Mouse (Mus musculus): ENCODE measurements around the gene Slc25a19. TPM values are rescaled to one million over a fixed set of nuclear protein-coding genes. Genes with fewer than 3 reads are reported as not detected.

The Slc25a19 gene
- polyA plus RNA-seq, 1 experiment from 2014 or later = 23.3 TPM

GRCm38 (mm10) chr11:115585573-115586100 is 42.5 kb downstream of the Slc25a19 start:
- DNase-seq (ENCODE audit: low spot score) (no peak), ATAC-seq (replicated peaks; ENCODE audit: low FRiP score, low TSS enrichment, low read depth) (no peak)
- H3K27ac ChIP-seq (ENCODE audit: low read depth) = no peak overlapping the region
- H3K27me3 ChIP-seq (replicated peaks; ENCODE audit: control insufficient read depth, insufficient read depth, low read length) = no peaks in the 10 kb centered on the region
- H3K4me2 ChIP-seq (ENCODE audit: low read length) = no peak overlapping the region
- no peak overlapping the region for H3K4me3 ChIP-seq (ENCODE audit: low read depth, low read length)
- H3K9me3 ChIP-seq (ENCODE audit: control insufficient read depth, low read length) = no peaks in the 10 kb centered on the region
- no peak overlapping the region for H3K9ac ChIP-seq (ENCODE audit: low read length)
- 89% methylated on average over 7 of the region's 7 CpGs for WGBS
- peaks cover 94% of the 10 kb centered on the region for H3K36me3 ChIP-seq (ENCODE audit: control insufficient read depth, insufficient read depth, low read length)
- no peaks in the 10 kb centered on the region for H3K4me1 ChIP-seq (replicated peaks; ENCODE audit: control insufficient read depth, insufficient read depth, low read length)

GRCm38 (mm10) chr11:115584376-115585073 is 43.6 kb downstream of the Slc25a19 start:
- Histone ChIP-seq H3K9me3 (ENCODE audit: control insufficient read depth, low read length) (no peaks in the 10 kb centered on the region), H3K36me3 (ENCODE audit: control insufficient read depth, insufficient read depth, low read length) (peaks cover 93% of the 10 kb centered on the region), H3K4me2 (ENCODE audit: low read length) (no peak overlapping the region), H3K27me3 (replicated peaks; ENCODE audit: control insufficient read depth, insufficient read depth, low read length) (no peaks in the 10 kb centered on the region), H3K4me1 (replicated peaks; ENCODE audit: control insufficient read depth, insufficient read depth, low read length) (no peaks in the 10 kb centered on the region), H3K4me3 (ENCODE audit: low read depth, low read length) (no peak overlapping the region), H3K9ac (ENCODE audit: low read length) (no peak overlapping the region), H3K27ac (ENCODE audit: low read depth) (no peak overlapping the region)
- ATAC-seq (replicated peaks; ENCODE audit: low FRiP score, low TSS enrichment, low read depth) (no peak), DNase-seq (ENCODE audit: low spot score) (no peak)
- 89% methylated on average over 10 of the region's 10 CpGs for WGBS

GRCm38 (mm10) chr11:115582913-115583606 is 45.0 kb downstream of the Slc25a19 start:
- Histone ChIP-seq H3K27ac (ENCODE audit: low read depth) (no peak overlapping the region), H3K4me2 (ENCODE audit: low read length) (no peak overlapping the region), H3K27me3 (replicated peaks; ENCODE audit: control insufficient read depth, insufficient read depth, low read length) (no peaks in the 10 kb centered on the region), H3K4me1 (replicated peaks; ENCODE audit: control insufficient read depth, insufficient read depth, low read length) (no peaks in the 10 kb centered on the region), H3K9me3 (ENCODE audit: control insufficient read depth, low read length) (no peaks in the 10 kb centered on the region), H3K9ac (ENCODE audit: low read length) (no peak overlapping the region), H3K4me3 (ENCODE audit: low read depth, low read length) (no peak overlapping the region), H3K36me3 (ENCODE audit: control insufficient read depth, insufficient read depth, low read length) (peaks cover 97% of the 10 kb centered on the region)
- DNase-seq (ENCODE audit: low spot score) (no peak), ATAC-seq (replicated peaks; ENCODE audit: low FRiP score, low TSS enrichment, low read depth) (no peak)
- 84% methylated on average over 10 of the region's 10 CpGs for WGBS

- Histone ChIP-seq H3K9me3 (ENCODE audit: control insufficient read depth, low read length) (no peaks in the 10 kb centered on the region), H3K27ac (ENCODE audit: low read depth) (no peak overlapping the region), H3K27me3 (replicated peaks; ENCODE audit: control insufficient read depth, insufficient read depth, low read length) (no peaks in the 10 kb centered on the region), H3K4me1 (replicated peaks; ENCODE audit: control insufficient read depth, insufficient read depth, low read length) (no peaks in the 10 kb centered on the region), H3K9ac (ENCODE audit: low read length) (no peak overlapping the region), H3K4me2 (ENCODE audit: low read length) (no peak overlapping the region), H3K36me3 (ENCODE audit: control insufficient read depth, insufficient read depth, low read length) (peaks cover 70% of the 10 kb centered on the region), H3K4me3 (ENCODE audit: low read depth, low read length) (no peak overlapping the region)
- DNase-seq (ENCODE audit: low spot score) (no peak), ATAC-seq (replicated peaks; ENCODE audit: low FRiP score, low TSS enrichment, low read depth) (no peak)
Observed at GRCm38 (mm10) chr11:115579080-115579479, 49.0 kb downstream of the Slc25a19 start.

- H3K27me3 ChIP-seq (replicated peaks; ENCODE audit: control insufficient read depth, insufficient read depth, low read length) = no peaks in the 10 kb centered on the region
Observed at GRCm38 (mm10) chr11:115564961-115565360, 63.1 kb downstream of the Slc25a19 start.

More at GRCm38 (mm10) chr11:115564961-115565360, 63.1 kb downstream of the Slc25a19 start:
- peak overlapping the region; percentile 76 for H3K9ac ChIP-seq (ENCODE audit: low read length)
- ATAC-seq (replicated peaks; ENCODE audit: low FRiP score, low TSS enrichment, low read depth) = no peak
- peak overlapping the region; percentile 92 for H3K4me3 ChIP-seq (ENCODE audit: low read depth, low read length)
- H3K4me2 ChIP-seq (ENCODE audit: low read length) = peak overlapping the region; percentile 69
- H3K27ac ChIP-seq (ENCODE audit: low read depth) = no peak overlapping the region
- WGBS = 21% methylated on average over 7 of the region's 7 CpGs
- peaks cover 37% of the 10 kb centered on the region for H3K36me3 ChIP-seq (ENCODE audit: control insufficient read depth, insufficient read depth, low read length)
- no peaks in the 10 kb centered on the region for H3K9me3 ChIP-seq (ENCODE audit: control insufficient read depth, low read length)
- DNase-seq (ENCODE audit: low spot score) = no peak
- H3K4me1 ChIP-seq (replicated peaks; ENCODE audit: control insufficient read depth, insufficient read depth, low read length) = peaks cover 7% of the 10 kb centered on the region

Other genes starting within 250 kb of the Slc25a19 start
- gene Cdr2l, start 246.4 kb downstream of the Slc25a19 start, polyA plus RNA-seq (2014; fragmentation: Nextera tagmentation; extraction: Ambion mirVana) = 10.6 and 11.6 TPM in 2 replicates
- gene Mrpl58, start 224.5 kb downstream of the Slc25a19 start, polyA plus RNA-seq (2014; fragmentation: Nextera tagmentation; extraction: Ambion mirVana) = 218 and 224 TPM in 2 replicates
- gene Atp5h, start 208.3 kb downstream of the Slc25a19 start, polyA plus RNA-seq (2014; fragmentation: Nextera tagmentation; extraction: Ambion mirVana) = 899 and 962 TPM in 2 replicates
- 11.0 and 18.8 TPM in 2 replicates for gene Kctd2, start 208.2 kb downstream of the Slc25a19 start, polyA plus RNA-seq (2014; fragmentation: Nextera tagmentation; extraction: Ambion mirVana)
- 0.12 TPM in 2 replicates for gene Trim80, start 187.8 kb downstream of the Slc25a19 start, polyA plus RNA-seq (2014; fragmentation: Nextera tagmentation; extraction: Ambion mirVana)
- 1.9 and 2.5 TPM in 2 replicates for gene Slc16a5, start 165.8 kb downstream of the Slc25a19 start, polyA plus RNA-seq (2014; fragmentation: Nextera tagmentation; extraction: Ambion mirVana)
- 6.5 and 6.9 TPM in 2 replicates for gene Armc7, start 152.6 kb downstream of the Slc25a19 start, polyA plus RNA-seq (2014; fragmentation: Nextera tagmentation; extraction: Ambion mirVana)
- gene Nt5c, start 136.4 kb downstream of the Slc25a19 start, polyA plus RNA-seq (2014; fragmentation: Nextera tagmentation; extraction: Ambion mirVana) = 115 and 133 TPM in 2 replicates
- 573 and 633 TPM in 2 replicates for gene Jpt1, start 113.9 kb downstream of the Slc25a19 start, polyA plus RNA-seq (2014; fragmentation: Nextera tagmentation; extraction: Ambion mirVana)
- 891 and 947 TPM in 2 replicates for gene Sumo2, start 92.0 kb downstream of the Slc25a19 start, polyA plus RNA-seq (2014; fragmentation: Nextera tagmentation; extraction: Ambion mirVana)
- gene Nup85, start 63.9 kb downstream of the Slc25a19 start, polyA plus RNA-seq (2014; fragmentation: Nextera tagmentation; extraction: Ambion mirVana) = 192 TPM in 2 replicates
- gene Mrps7, start 24.4 kb downstream of the Slc25a19 start, polyA plus RNA-seq (2014; fragmentation: Nextera tagmentation; extraction: Ambion mirVana) = 94.0 and 105 TPM in 2 replicates
- 19.2 and 20.8 TPM in 2 replicates for gene Gga3, start 24.2 kb downstream of the Slc25a19 start, polyA plus RNA-seq (2014; fragmentation: Nextera tagmentation; extraction: Ambion mirVana)
- gene Mif4gd, start 15.3 kb downstream of the Slc25a19 start, polyA plus RNA-seq (2014; fragmentation: Nextera tagmentation; extraction: Ambion mirVana) = 26.2 and 28.3 TPM in 2 replicates
- gene Grb2, start 80.3 kb upstream of the Slc25a19 start, polyA plus RNA-seq (2014; fragmentation: Nextera tagmentation; extraction: Ambion mirVana) = 39.4 and 52.3 TPM in 2 replicates
- gene Tmem94, start 137.1 kb upstream of the Slc25a19 start, polyA plus RNA-seq (2014; fragmentation: Nextera tagmentation; extraction: Ambion mirVana) = 14.6 and 15.7 TPM in 2 replicates
- gene Caskin2, start 185.3 kb upstream of the Slc25a19 start, polyA plus RNA-seq (2014; fragmentation: Nextera tagmentation; extraction: Ambion mirVana) = 14.9 and 15.3 TPM in 2 replicates
- 29.5 and 30.7 TPM in 2 replicates for gene Tsen54, start 186.4 kb upstream of the Slc25a19 start, polyA plus RNA-seq (2014; fragmentation: Nextera tagmentation; extraction: Ambion mirVana)
- gene Llgl2, start 195.8 kb upstream of the Slc25a19 start, polyA plus RNA-seq (2014; fragmentation: Nextera tagmentation; extraction: Ambion mirVana) = 46.3 and 59.2 TPM in 2 replicates
- gene Myo15b, start 230.1 kb upstream of the Slc25a19 start, polyA plus RNA-seq (2014; fragmentation: Nextera tagmentation; extraction: Ambion mirVana) = 32.9 and 44.8 TPM in 2 replicates

All from intestine, embryonic 14.5 days (tissue).